Mouse (Mus musculus): ENCODE data around the gene Efr3b. TPM values are rescaled to one million over a fixed set of nuclear protein-coding genes. Genes with fewer than 3 reads are reported as not detected.

Efr3b gene
- total RNA-seq, 2 experiments from 2014 or later = 5.5 to 8.3 TPM

DNA sequence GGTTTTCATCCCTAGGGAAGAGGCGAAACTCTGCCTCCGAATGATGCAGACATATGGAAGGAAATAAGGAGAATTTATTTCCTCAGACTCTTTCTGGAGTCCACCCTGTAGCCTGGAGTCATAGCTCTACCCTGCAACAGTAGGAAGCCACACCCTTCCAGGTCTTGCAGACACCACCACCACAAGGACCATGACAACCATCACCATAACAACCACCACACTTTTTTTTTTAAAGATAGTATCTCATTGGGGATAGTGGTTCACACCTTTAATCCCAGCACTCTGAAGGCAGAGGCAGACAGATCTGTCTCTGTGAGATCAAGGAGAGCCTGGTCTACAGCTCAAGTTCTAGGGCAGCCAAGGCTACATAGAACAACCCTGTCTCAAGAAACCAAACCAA lies 26.8 kb upstream of the Efr3b start:
- H3K4me3 ChIP-seq = no peak overlapping the region
- TF ChIP-seq CTCF (IDR thresholded peaks at IDR 0.05) = no peak
- no peak for DNase-seq
- intact Hi-C loops (cut with DNase I) = no loop called here
- H3K27ac ChIP-seq = no peak overlapping the region

DNA sequence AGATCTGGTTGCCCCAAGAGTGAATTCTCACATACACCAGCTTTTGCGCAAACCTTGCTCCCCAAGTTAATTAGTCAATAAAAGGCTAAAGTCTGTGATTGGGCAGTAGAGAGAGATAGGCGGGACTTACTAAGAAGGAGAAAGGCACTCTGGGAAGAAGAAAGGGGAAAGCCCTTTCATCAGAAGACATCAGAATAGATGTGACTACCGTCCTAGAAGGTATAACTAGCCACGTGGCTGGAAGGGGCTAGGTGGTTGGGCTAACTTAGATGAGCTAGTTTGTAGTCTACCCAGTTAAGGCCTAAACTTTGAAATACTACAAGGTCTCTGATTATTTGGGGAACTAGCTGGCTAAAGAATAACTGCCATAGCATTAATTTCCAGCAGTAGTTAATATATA lies 21.0 kb upstream of the Efr3b start:
- intact Hi-C loops (cut with DNase I) = loop anchor here (5.0 kb wide), 1 partner anchor 52 kb away; no protein-coding TSS in a partner anchor
- Histone ChIP-seq H3K4me3 (no peak overlapping the region), H3K27ac (no peak overlapping the region)
- no peak for DNase-seq
- no peak for TF ChIP-seq CTCF (IDR thresholded peaks at IDR 0.05)

- DNase-seq = peak; percentile 78
- intact Hi-C loops (cut with DNase I) = no loop called here
- Histone ChIP-seq H3K4me3 (no peak overlapping the region), H3K27ac (peak overlapping the region; percentile 70)
- TF ChIP-seq CTCF (IDR thresholded peaks at IDR 0.05) = no peak
These were observed 19.6 kb upstream of the Efr3b start for GRCm38 (mm10) chr12:4058321-4058720.

- no peak for DNase-seq
- H3K27ac ChIP-seq = no peak overlapping the region
- no peak overlapping the region for H3K4me3 ChIP-seq
- TF ChIP-seq CTCF (IDR thresholded peaks at IDR 0.05) = no peak
- intact Hi-C loops (cut with DNase I) = no loop called here
These were observed 16.1 kb upstream of the Efr3b start for GRCm38 (mm10) chr12:4054845-4055244.

GRCm38 (mm10) chr12:4053643-4054042 lies 14.9 kb upstream of the Efr3b start:
- intact Hi-C loops (cut with DNase I) = no loop called here
- no peak overlapping the region for H3K27ac ChIP-seq
- TF ChIP-seq CTCF (IDR thresholded peaks at IDR 0.05) = no peak
- no peak overlapping the region for H3K4me3 ChIP-seq
- DNase-seq = no peak

GRCm38 (mm10) chr12:4050861-4051425 lies 12.2 kb upstream of the Efr3b start:
- TF ChIP-seq CTCF (IDR thresholded peaks at IDR 0.05) = no peak
- no peak for DNase-seq
- intact Hi-C loops (cut with DNase I) = no loop called here
- Histone ChIP-seq H3K4me3 (no peak overlapping the region), H3K27ac (no peak overlapping the region)

- Histone ChIP-seq H3K4me3 (no peak overlapping the region), H3K27ac (no peak overlapping the region)
- no peak for DNase-seq
- intact Hi-C loops (cut with DNase I) = no loop called here
- TF ChIP-seq CTCF (IDR thresholded peaks at IDR 0.05) = no peak
These were observed 9.3 kb upstream of the Efr3b start for GRCm38 (mm10) chr12:4048031-4048430.

- Histone ChIP-seq H3K27ac (no peak overlapping the region), H3K4me3 (no peak overlapping the region)
- no peak for DNase-seq
- intact Hi-C loops (cut with DNase I) = no loop called here
- TF ChIP-seq CTCF (IDR thresholded peaks at IDR 0.05) = no peak
These were observed 7.3 kb upstream of the Efr3b start for GRCm38 (mm10) chr12:4045992-4046391.

- no peak overlapping the region for H3K4me3 ChIP-seq
- TF ChIP-seq CTCF (IDR thresholded peaks at IDR 0.05) = no peak
- peak overlapping the region; percentile 80 for H3K27ac ChIP-seq
- DNase-seq = peak; percentile 47
- intact Hi-C loops (cut with DNase I) = loop anchor here (5.0 kb wide), 1 partner anchor 35 kb away; no protein-coding TSS in a partner anchor
These were observed 3.7 kb upstream of the Efr3b start for GRCm38 (mm10) chr12:4042411-4042810.

GRCm38 (mm10) chr12:4039046-4039445 lies 331 bp upstream of the Efr3b start:
- Histone ChIP-seq H3K27ac (peak overlapping the region; percentile 81), H3K4me3 (peak overlapping the region; percentile 94)
- no peak for TF ChIP-seq CTCF (IDR thresholded peaks at IDR 0.05)
- no peak for DNase-seq
- intact Hi-C loops (cut with DNase I) = loop anchor here (2.0 to 5.0 kb wide), 2 partner anchors 32 to 57 kb away; no protein-coding TSS in a partner anchor

DNA sequence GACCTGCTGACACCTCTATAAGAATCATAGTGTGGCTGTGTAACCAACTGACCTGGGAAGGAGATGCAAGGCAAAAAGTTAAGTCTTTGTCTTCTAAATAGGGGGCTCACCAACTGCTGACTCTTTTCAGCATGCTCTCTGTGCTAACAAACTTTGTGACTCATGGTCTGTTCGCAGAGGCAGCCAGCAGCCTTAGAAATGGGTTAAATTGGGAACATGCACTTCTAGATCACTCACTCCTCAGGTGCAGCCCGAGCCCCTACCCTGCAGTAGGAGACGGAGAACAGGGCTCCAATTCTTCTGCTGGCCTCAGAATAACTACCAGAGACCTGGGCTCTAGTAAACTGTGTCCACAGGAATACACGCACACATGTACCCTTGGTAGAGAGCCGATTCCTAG lies 1.2 kb downstream of the Efr3b start:
- TF ChIP-seq CTCF (IDR thresholded peaks at IDR 0.05) = no peak
- H3K27ac ChIP-seq = peak overlapping the region; percentile 81
- intact Hi-C loops (cut with DNase I) = loop anchor here (5.0 kb wide), 1 partner anchor 55 kb away; no protein-coding TSS in a partner anchor
- no peak for DNase-seq
- peak overlapping the region; percentile 94 for H3K4me3 ChIP-seq

DNA sequence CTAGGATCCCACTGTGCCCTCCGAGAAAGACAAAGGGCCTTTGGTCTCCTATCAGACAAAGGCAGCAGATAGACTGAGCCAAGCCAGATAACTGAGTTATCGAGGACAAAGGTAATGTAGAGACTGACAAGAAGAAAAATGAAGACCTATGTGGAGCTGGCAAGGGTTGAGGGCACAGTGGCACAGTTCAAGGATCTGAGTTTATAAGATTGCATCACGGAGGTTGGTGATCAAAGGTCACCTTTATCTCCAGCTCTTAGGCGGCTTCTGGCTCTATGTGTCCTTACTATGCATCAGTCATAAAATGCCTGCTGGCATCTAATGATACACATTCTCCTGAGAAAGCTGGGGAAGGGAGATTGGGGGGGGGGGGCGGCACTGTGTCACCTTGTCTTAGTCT lies 2.6 kb downstream of the Efr3b start:
- intact Hi-C loops (cut with DNase I) = loop anchor here (5.0 kb wide), 1 partner anchor 54 kb away; no protein-coding TSS in a partner anchor
- no peak for DNase-seq
- H3K27ac ChIP-seq = no peak overlapping the region
- H3K4me3 ChIP-seq = no peak overlapping the region
- TF ChIP-seq CTCF (IDR thresholded peaks at IDR 0.05) = no peak

- DNase-seq = no peak
- intact Hi-C loops (cut with DNase I) = no loop called here
- Histone ChIP-seq H3K4me3 (no peak overlapping the region), H3K27ac (peak overlapping the region; percentile 41)
- no peak for TF ChIP-seq CTCF (IDR thresholded peaks at IDR 0.05)
These were observed 9.7 kb downstream of the Efr3b start for GRCm38 (mm10) chr12:4029064-4029463.

DNA sequence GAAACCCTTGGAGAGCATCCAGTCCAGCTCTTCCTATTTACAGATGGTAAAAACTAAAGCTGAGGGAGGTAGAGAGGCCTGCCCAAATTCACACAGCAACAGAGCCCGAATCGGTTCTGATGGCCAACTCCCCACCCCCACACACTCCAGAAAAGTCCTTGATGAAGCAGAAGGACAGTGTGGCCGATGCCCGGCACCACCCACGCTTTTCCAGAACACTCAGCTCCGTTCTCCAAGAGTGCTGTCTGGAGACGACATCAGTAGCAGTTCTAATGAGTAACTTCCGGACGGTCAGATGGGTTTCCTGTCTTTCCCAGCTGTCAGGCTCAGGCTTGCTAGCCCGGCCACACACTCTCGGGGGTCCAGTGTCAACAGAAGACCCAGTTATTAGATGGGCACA lies 10.2 kb downstream of the Efr3b start:
- TF ChIP-seq CTCF (IDR thresholded peaks at IDR 0.05) = no peak
- Histone ChIP-seq H3K4me3 (no peak overlapping the region), H3K27ac (peak overlapping the region; percentile 41)
- intact Hi-C loops (cut with DNase I) = no loop called here
- peak; percentile 44 for DNase-seq
